Mouse (Mus musculus) induced T-regulatory cell, adult 2 months (primary cell): Measurements from ENCODE around the gene Lgr5.

Source experiments
- DNase-seq: peaks from one replicate; pipeline ENCODE4 v3.0.0-alpha.2; 2012; ENCODE audit warnings: low read depth

Gene Lgr5

GRCm38 (mm10) chr10:115570577-115570976, 17.0 kb downstream of the Lgr5 start:
- DNase-seq: no peak

- no peak for DNase-seq
These were observed 17.7 kb downstream of the Lgr5 start, which contains the start of gene A930009A15Rik for GRCm38 (mm10) chr10:115569712-115570491. A930009A15Rik (plus strand) TSS chr10:115569986.

GRCm38 (mm10) chr10:115563961-115564360, 23.6 kb downstream of the Lgr5 start:
- no peak for DNase-seq

DNA sequence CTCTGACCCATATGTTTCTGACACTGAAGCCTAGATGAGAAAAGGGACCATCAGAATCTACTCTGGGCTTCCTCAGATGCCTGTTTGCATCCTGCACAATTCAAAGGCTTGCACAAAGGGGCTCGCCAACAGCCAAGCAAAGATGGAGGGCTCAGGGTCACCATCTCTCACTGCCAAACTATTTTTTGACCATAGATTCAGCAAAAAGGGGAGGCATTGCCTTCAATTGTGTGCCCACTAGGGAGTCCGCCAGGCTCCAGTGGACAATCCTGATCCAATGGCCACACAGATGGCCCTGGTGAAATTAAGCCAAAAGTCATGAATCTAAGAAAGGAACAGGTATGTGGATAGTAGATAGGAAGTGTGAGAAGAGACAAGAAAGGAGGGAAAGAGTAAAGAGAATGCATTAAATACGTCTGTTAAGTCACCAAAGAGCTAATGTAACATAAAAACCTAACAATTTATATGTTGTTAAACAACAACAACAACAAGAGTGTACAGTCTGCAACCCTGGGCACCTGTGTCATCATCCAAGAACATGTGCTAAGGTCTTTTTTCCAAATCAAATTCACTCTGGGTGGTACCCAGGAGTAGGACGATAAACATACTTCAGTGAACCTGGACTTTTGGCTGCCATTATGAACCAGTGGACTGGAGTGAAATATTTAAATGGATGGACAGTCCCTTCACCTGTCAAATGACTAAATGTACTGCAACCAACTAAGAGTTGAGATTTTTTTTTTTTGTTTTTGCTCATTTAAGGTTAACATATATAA, 24.5 kb downstream of the Lgr5 start:
- no peak for DNase-seq

DNA sequence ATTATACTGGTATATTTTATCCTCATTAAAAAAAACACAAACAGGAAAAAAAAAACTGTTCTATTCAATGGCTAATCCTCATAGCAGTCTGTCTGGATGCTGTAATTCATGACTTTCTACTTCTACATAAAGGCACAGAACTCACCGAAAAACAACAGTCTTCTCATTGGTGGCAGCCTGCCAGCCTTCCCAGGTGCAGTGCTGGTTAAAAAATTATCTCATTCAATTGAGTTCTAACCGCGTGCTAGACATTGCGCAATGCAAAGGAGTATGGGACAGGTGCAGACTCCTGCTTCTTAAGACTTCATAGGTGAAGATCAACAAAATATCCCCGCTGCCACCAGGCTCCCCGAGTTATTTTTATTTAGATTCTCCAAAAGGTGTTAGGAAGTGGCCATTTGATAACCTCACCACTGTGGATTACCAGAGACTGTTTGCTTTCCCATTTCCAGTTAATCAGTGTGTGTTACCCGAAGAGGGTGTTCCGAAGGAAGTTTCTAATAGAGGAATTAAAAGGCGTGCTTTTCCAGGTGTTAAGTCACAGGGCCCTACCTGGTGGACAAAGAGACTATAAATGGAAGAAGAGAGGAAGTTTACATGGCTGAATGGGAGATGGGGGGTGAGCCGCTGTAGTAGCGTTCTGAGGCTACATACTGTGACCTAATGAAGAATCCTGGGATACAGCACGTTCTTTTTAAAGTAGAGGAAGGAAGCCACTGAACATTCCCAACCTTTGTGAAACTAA, 26.3 kb downstream of the Lgr5 start:
- DNase-seq: no peak

GRCm38 (mm10) chr10:115556738-115557242, 30.8 kb downstream of the Lgr5 start:
- no peak for DNase-seq

DNA sequence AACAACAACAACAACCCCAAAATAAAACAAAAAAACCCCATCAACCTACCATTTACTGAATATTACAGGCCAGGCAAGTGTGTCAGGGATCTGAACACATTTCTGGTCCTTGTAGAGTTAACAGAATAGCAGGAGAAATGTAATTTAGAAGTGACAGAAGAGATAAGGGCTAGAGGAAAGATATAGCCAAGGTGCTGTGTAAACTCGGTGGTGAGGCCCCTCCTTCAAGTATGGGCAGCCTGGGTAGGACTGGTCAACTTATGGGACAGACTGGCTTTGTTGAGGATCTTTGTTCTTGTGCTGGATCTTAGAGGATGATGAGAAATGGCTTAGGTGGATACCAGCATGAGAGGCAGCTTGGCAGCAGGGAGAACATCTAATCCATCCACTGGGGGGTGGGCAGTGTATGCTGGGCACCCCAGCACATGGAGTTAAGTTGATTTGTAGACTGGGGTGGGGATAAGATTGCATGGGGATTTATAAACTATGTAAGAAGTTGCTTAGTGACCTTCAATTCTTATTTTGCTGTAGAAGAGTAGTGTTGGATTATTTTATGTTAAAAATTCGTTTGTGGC, 32.3 kb downstream of the Lgr5 start:
- DNase-seq: no peak

- no peak for DNase-seq
These were observed 34.0 kb downstream of the Lgr5 start for GRCm38 (mm10) chr10:115553352-115554113.

DNA sequence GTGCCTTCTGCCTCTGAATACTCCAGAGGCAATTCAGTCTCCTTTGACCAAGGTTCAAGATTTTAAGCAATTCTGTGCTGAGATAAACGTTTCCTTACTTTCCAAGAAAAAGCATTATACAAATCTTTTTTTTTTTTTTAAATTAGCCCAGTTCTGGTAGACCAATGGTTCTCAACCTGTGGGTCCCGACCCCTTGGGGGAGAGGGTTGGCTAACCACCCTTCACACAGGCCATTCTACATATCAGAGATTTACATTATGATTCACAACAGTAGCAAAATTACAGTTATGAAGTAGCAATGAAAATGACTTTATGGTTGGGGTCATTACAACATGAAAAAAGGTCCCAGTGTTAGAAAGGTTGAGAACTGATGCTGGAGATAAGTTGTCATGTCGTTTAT, 36.5 kb downstream of the Lgr5 start:
- DNase-seq: no peak

- DNase-seq: no peak
These were observed 37.3 kb downstream of the Lgr5 start for GRCm38 (mm10) chr10:115550253-115550652.

DNA sequence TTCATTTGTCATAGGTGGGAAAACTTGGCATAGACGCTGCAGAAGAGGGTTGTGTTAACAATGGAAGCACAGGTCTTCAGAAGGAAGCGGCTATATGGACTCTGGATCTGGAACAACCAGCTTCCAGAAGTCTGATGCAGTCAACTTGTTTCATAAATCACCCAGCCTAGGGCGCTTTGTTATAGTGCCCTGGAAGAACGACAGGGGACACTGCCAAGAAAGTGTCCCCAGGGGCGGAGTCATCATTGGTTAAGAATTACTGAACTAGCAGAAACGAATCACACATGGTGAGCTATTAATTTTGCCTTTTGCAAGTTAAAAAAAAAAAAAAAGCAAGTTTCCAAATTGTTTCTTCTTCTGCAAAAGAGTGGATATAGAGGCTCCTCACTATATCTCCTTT, 44.7 kb downstream of the Lgr5 start:
- no peak for DNase-seq

DNA sequence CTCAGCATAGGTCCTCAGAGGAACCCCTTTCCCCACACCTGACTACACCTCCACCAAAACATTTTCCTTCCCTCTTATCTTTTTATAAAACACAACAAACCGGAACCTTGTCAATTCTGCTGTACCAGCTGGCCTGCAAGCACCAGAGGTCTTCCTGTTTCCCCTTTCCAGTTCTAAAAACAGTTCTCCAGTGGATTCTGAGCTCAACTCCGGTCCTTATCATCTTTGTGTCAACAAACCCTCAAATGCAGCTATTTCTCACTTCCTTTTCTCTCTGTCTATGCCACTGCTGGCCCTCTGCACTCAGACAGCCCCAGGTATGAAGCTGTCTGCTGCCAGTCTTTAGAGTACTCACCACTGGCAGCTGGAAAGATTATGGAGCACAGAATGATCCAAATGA, 56.8 kb downstream of the Lgr5 start:
- no peak for DNase-seq

- no peak for DNase-seq
These were observed 57.8 kb downstream of the Lgr5 start for GRCm38 (mm10) chr10:115529768-115530167.

- DNase-seq: no peak
These were observed 58.7 kb downstream of the Lgr5 start for GRCm38 (mm10) chr10:115528892-115529291.

DNA sequence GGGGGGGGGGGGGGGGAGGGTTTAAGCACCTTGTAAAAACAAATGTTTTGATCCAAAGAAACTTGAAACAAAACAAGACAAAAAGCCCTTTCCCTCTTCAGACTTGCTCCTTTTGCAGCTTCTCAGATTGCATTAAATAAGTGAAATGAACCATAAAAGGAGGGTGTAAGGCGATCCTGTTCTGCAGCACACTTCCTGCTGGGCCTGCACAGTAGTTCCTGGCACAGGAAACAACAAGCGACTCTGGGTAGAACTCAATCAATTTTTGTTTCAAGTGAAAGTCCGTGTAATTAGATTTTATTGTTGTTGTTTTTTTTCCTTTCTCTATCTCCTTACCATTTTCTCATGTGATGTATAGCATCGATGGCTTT, 66.5 kb downstream of the Lgr5 start:
- DNase-seq: no peak

- no peak for DNase-seq
These were observed 67.1 kb downstream of the Lgr5 start for GRCm38 (mm10) chr10:115520200-115521080.

- no peak for DNase-seq
These were observed 68.7 kb downstream of the Lgr5 start for GRCm38 (mm10) chr10:115518845-115519244.

- DNase-seq: no peak
These were observed 72.1 kb downstream of the Lgr5 start for GRCm38 (mm10) chr10:115515503-115515902.

GRCm38 (mm10) chr10:115510959-115511358, 76.6 kb downstream of the Lgr5 start:
- no peak for DNase-seq

DNA sequence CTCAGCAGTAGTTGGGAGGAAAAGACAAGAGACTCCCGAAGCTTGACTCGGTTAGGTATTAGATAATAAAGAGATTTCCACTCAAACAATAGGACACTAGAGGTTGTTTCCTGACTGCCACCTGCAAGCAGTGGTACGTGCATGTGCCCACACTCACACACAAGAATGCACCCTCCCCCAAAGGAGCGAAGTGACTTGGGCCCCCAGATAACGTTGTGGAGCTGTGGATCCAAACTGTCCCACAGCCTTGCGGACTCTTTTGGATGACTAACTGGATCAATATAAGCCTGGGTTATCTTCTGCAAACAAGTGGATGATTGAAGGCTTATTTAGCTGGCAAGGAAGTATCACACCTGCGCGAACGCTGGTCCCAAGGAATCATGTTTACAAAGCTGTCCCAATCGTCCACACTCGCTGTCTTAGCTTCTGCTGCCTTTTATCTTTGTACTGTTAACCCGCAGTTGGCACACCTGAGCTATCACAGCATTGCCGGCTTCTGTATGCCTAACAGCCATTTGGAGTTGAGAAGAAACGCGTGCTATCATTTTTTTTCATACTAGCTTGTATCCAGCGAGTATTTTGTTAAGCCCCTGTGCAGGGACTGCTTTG, 81.8 kb downstream of the Lgr5 start:
- DNase-seq: no peak
